Mouse (Mus musculus): ENCODE results near the gene Tnc. TPM values are rescaled to one million over a fixed set of nuclear protein-coding genes. Genes with fewer than 3 reads are reported as not detected.
"Not testable (repeated sequence)": the region's sequence is repeated elsewhere in the genome, so short reads cannot be mapped to it uniquely, and the experiment has no call there.

The Tnc gene
- polyA plus RNA-seq, 1 experiment from 2014 or later, result 2.5 TPM

- H3K4me1 ChIP-seq (replicated peaks), result no peaks in the 10 kb centered on the region
- 66% methylated on average over 5 of the region's 5 CpGs for WGBS (ENCODE audit: insufficient replicate concordance)
- H3K4me3 ChIP-seq (replicated peaks), result no peak overlapping the region
Observed at GRCm38 (mm10) chr4:63961858-63962468, 84.9 kb downstream of the Tnc start.

DNA sequence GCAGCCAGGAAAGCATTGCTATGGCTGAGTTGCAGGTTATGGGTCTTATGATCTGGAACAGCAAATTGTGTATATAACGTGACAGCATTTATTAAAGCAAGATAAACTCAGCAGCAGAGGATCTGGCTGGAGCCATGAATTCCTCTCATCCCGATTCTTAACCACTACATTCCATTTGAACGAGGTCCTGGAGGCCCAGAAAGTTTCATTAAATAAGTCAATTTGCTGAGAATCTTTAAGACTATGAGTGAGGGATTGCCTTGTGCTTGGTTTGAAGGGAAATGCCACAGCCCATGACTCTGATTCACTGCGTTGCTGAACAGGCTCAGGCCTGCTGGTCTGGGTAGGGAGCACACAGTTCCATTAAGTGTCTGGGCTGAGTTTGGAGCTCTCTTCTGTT lies 88.2 kb downstream of the Tnc start:
- Histone ChIP-seq H3K4me2 (no peak overlapping the region), H3K27ac (replicated peaks) (no peak overlapping the region), H3K27me3 (no peaks in the 10 kb centered on the region), H3K9me3 (replicated peaks) (no peaks in the 10 kb centered on the region), H3K36me3 (replicated peaks) (no peaks in the 10 kb centered on the region), H3K4me3 (replicated peaks) (no peak overlapping the region), H3K4me1 (replicated peaks) (no peaks in the 10 kb centered on the region), H3K9ac (no peak overlapping the region)
- ATAC-seq (ENCODE audit: insufficient read depth), result no peak
- 52% methylated on average over 4 of the region's 4 CpGs for WGBS (ENCODE audit: insufficient replicate concordance)

More at GRCm38 (mm10) chr4:63961858-63962468, 84.9 kb downstream of the Tnc start:
- H3K4me2 ChIP-seq, result no peak overlapping the region
- no peak for ATAC-seq (ENCODE audit: insufficient read depth)
- no peaks in the 10 kb centered on the region for H3K36me3 ChIP-seq (replicated peaks)
- no peaks in the 10 kb centered on the region for H3K9me3 ChIP-seq (replicated peaks)
- H3K27ac ChIP-seq (replicated peaks), result no peak overlapping the region
- H3K9ac ChIP-seq, result no peak overlapping the region
- no peaks in the 10 kb centered on the region for H3K27me3 ChIP-seq

DNA sequence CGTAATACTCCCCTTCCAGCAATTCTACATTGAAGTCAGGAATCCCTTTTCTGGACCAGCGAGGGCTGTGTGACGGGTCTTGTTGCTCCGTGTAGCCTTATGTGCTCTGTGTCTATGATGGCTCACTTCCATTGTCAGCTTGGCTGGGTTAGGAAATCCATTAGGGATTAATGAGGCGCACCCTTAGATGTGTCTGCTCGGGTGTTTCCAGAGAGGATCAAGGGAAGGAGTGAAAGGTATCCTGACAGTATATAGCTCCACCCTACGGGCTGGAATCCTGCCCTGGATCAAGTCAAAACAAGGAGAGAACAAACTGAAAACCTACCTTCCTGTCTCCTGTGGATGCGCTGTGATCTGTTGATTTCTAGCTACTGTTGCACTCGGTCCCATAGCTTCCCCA lies 96.8 kb downstream of the Tnc start:
- Histone ChIP-seq H3K4me1 (replicated peaks) (no peaks in the 10 kb centered on the region), H3K27me3 (no peaks in the 10 kb centered on the region), H3K27ac (replicated peaks) (no peak overlapping the region), H3K4me3 (replicated peaks) (no peak overlapping the region), H3K4me2 (no peak overlapping the region), H3K9me3 (replicated peaks) (no peaks in the 10 kb centered on the region), H3K9ac (no peak overlapping the region), H3K36me3 (replicated peaks) (no peaks in the 10 kb centered on the region)
- ATAC-seq (ENCODE audit: insufficient read depth), result no peak
- 66% methylated on average over 9 of the region's 9 CpGs for WGBS (ENCODE audit: insufficient replicate concordance)

DNA sequence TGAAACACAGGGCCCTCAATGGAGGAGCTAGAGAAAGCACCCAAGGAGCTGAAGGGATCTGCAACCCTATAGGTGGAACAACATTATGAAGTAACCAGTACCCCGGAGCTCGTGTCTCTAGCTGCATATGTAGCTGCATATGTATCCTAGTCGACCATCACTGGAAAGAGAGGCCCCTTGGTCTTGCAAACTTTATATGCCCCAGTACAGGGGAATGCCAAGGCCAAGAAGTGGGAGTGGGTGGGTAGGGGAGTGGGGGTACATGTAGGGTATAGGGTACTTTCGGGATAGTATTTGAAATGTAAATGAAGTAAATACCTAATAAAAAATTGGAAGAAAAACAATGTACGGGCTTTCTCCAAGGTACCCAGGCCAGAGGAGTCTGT lies 98.1 kb downstream of the Tnc start:
- H3K9me3 ChIP-seq (replicated peaks); H3K4me3 ChIP-seq (replicated peaks); ATAC-seq (ENCODE audit: insufficient read depth); H3K36me3 ChIP-seq (replicated peaks); H3K4me2 ChIP-seq; H3K27ac ChIP-seq (replicated peaks); H3K4me1 ChIP-seq (replicated peaks); H3K9ac ChIP-seq; H3K27me3 ChIP-seq: not testable (repeated sequence)
- whole genome bisulfite sequencing (ENCODE audit: insufficient replicate concordance), result 60% methylated on average over 5 of the region's 5 CpGs

DNA sequence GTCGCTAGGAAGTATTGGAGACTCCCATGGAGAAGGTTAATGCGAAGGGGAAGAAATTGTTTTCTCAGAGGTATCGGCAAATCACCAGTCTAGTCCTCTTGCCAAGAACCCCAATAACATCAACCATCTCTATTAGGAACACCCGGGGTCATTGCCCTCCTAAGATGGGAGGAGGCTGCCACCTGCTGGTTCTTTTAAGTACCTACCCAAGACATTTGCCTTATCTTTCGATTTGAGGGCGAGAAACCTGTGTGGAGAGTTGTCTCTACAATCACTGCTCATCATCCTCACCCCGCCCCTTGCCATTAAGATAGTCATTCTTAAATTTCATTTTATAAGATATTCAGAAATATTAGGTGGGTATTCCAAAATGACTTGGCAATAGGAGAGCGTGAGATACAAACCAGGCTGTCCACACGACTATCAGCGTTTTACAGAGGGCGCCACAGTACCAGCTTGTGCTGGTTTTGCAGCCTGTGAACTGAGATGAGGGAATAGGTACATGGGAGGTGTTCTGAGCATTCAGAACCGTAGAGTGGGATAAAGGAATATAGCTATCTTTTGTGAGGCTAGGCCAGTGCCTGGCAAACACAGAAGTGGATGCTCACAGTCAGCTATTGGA lies 98.6 kb downstream of the Tnc start:
- H3K4me1 ChIP-seq (replicated peaks), result no peaks in the 10 kb centered on the region
- H3K9me3 ChIP-seq (replicated peaks), result no peaks in the 10 kb centered on the region
- no peaks in the 10 kb centered on the region for H3K36me3 ChIP-seq (replicated peaks)
- no peak overlapping the region for H3K4me2 ChIP-seq
- no peak for ATAC-seq (ENCODE audit: insufficient read depth)
- H3K27me3 ChIP-seq, result no peaks in the 10 kb centered on the region
- H3K4me3 ChIP-seq (replicated peaks), result no peak overlapping the region
- WGBS (ENCODE audit: insufficient replicate concordance), result 33% methylated on average over 12 of the region's 12 CpGs
- no peak overlapping the region for H3K27ac ChIP-seq (replicated peaks)
- H3K9ac ChIP-seq, result no peak overlapping the region

DNA sequence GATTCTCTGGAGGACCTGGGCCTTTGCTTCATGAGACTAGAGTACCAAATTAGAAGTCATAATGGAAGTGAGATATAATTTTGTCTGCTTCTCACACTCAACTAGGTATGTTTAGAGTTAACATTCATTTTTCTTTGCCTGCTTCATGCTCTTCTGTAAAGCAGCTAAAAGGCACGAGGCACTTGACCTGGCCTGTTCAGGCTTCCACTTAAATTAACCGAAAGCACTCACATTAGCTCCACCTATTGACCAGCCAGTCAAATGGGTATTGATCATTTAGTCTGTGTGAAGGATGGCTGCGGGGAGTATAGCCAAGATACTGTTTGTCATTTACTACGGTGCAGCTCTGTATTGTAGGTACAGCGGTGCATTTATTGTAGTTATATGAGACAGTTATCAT lies 103.0 kb downstream of the Tnc start:
- no peaks in the 10 kb centered on the region for H3K36me3 ChIP-seq (replicated peaks)
- H3K9me3 ChIP-seq (replicated peaks), result no peaks in the 10 kb centered on the region
- 54% methylated on average over 5 of the region's 5 CpGs for WGBS (ENCODE audit: insufficient replicate concordance)
- H3K9ac ChIP-seq, result no peak overlapping the region
- no peak overlapping the region for H3K27ac ChIP-seq (replicated peaks)
- no peaks in the 10 kb centered on the region for H3K27me3 ChIP-seq
- H3K4me2 ChIP-seq, result no peak overlapping the region
- no peaks in the 10 kb centered on the region for H3K4me1 ChIP-seq (replicated peaks)
- ATAC-seq (ENCODE audit: insufficient read depth), result no peak
- H3K4me3 ChIP-seq (replicated peaks), result no peak overlapping the region

- no peak for ATAC-seq (ENCODE audit: insufficient read depth)
Observed at GRCm38 (mm10) chr4:63942875-63943274, 103.9 kb downstream of the Tnc start.

GRCm38 (mm10) chr4:63941420-63941819 lies 105.4 kb downstream of the Tnc start:
- Histone ChIP-seq H3K9ac (no peak overlapping the region), H3K4me1 (replicated peaks) (no peaks in the 10 kb centered on the region), H3K27me3 (no peaks in the 10 kb centered on the region), H3K4me3 (replicated peaks) (no peak overlapping the region), H3K27ac (replicated peaks) (no peak overlapping the region), H3K4me2 (no peak overlapping the region), H3K9me3 (replicated peaks) (no peaks in the 10 kb centered on the region), H3K36me3 (replicated peaks) (no peaks in the 10 kb centered on the region)
- 44% methylated on average over 2 of the region's 2 CpGs for WGBS (ENCODE audit: insufficient replicate concordance)
- ATAC-seq (ENCODE audit: insufficient read depth), result no peak

More at GRCm38 (mm10) chr4:63942875-63943274, 103.9 kb downstream of the Tnc start:
- 18% methylated on average over 3 of the region's 3 CpGs for WGBS (ENCODE audit: insufficient replicate concordance)
- no peak overlapping the region for H3K27ac ChIP-seq (replicated peaks)
- no peaks in the 10 kb centered on the region for H3K4me1 ChIP-seq (replicated peaks)
- H3K9ac ChIP-seq, result no peak overlapping the region
- H3K4me2 ChIP-seq, result no peak overlapping the region
- no peaks in the 10 kb centered on the region for H3K9me3 ChIP-seq (replicated peaks)
- H3K4me3 ChIP-seq (replicated peaks), result no peak overlapping the region
- H3K27me3 ChIP-seq, result no peaks in the 10 kb centered on the region
- H3K36me3 ChIP-seq (replicated peaks), result no peaks in the 10 kb centered on the region

GRCm38 (mm10) chr4:63939428-63939827 lies 107.4 kb downstream of the Tnc start:
- 45% methylated on average over 3 of the region's 3 CpGs for WGBS (ENCODE audit: insufficient replicate concordance)
- no peak overlapping the region for H3K4me3 ChIP-seq (replicated peaks)

DNA sequence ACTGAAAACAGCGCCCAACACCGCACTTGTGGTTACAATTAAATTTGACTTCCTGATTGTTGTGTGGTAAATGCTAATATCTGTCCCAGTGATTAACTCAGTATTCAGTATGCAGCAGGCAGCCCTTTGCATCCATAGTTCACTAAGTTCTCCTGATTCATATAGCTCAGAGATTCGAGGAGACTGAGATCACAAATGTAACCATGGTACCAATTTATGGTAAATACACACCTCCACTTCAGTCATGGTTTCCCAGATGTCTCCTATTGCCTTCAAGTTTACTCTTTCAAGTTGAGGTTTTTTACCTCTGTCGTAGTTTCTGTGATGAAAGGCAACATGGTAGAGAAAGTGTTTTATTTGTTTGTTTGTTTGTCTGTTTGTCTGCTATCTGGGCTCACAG lies 110.9 kb downstream of the Tnc start:
- no peaks in the 10 kb centered on the region for H3K27me3 ChIP-seq
- H3K9ac ChIP-seq, result no peak overlapping the region
- H3K4me2 ChIP-seq, result no peak overlapping the region
- H3K9me3 ChIP-seq (replicated peaks), result no peaks in the 10 kb centered on the region
- no peaks in the 10 kb centered on the region for H3K36me3 ChIP-seq (replicated peaks)
- ATAC-seq (ENCODE audit: insufficient read depth), result no peak
- no peak overlapping the region for H3K4me3 ChIP-seq (replicated peaks)
- H3K4me1 ChIP-seq (replicated peaks), result no peaks in the 10 kb centered on the region
- WGBS (ENCODE audit: insufficient replicate concordance), result 55% methylated on average over 4 of the region's 4 CpGs
- H3K27ac ChIP-seq (replicated peaks), result no peak overlapping the region

More at GRCm38 (mm10) chr4:63939428-63939827, 107.4 kb downstream of the Tnc start:
- Histone ChIP-seq H3K27ac (replicated peaks) (no peak overlapping the region), H3K36me3 (replicated peaks) (no peaks in the 10 kb centered on the region), H3K9me3 (replicated peaks) (no peaks in the 10 kb centered on the region), H3K27me3 (no peaks in the 10 kb centered on the region), H3K4me1 (replicated peaks) (no peaks in the 10 kb centered on the region), H3K9ac (no peak overlapping the region), H3K4me2 (no peak overlapping the region)
- ATAC-seq (ENCODE audit: insufficient read depth), result no peak

DNA sequence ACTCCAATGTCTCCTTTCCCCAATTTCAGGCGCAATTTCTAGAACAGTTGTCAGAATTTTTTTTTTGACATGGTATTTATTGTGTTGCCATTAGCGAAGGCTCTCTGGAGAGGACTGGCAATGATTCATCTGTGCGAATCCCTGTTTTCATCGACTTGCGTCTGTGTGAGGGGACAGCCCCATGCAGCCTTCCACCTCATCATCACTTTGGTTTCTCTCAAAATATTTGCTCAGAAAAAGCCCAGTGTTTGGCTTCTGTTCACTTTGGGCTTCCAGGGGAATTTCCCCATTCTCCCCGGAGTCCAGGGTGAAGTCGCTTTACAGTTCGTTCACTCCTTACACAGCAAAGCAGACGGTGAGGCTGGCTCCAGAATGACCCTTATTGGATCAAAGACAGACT lies 111.5 kb downstream of the Tnc start:
- Histone ChIP-seq H3K9ac (no peak overlapping the region), H3K4me1 (replicated peaks) (no peaks in the 10 kb centered on the region), H3K27ac (replicated peaks) (no peak overlapping the region), H3K36me3 (replicated peaks) (no peaks in the 10 kb centered on the region), H3K27me3 (no peaks in the 10 kb centered on the region), H3K4me3 (replicated peaks) (no peak overlapping the region), H3K4me2 (no peak overlapping the region), H3K9me3 (replicated peaks) (no peaks in the 10 kb centered on the region)
- 65% methylated on average over 9 of the region's 9 CpGs for WGBS (ENCODE audit: insufficient replicate concordance)
- no peak for ATAC-seq (ENCODE audit: insufficient read depth)

DNA sequence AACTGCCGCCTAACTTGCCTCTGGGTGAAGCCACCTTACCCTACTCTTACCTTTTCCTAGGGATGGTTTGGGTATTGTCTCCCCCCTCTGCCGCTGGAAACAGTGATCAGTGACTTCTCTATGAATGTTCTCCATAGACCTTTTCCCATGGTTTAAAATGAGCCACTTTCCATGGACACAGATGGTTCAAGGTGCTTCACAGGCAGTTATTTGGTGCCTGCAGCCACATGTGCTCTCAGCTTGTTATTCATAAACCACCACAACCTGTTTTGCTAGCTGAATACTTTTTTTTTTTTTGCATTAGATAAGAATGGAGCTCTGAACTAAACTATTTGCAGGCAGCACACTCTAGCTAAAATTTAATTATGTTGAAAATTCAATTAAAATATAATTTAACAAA lies 116.0 kb downstream of the Tnc start:
- WGBS (ENCODE audit: insufficient replicate concordance), result 61% methylated on average over 2 of the region's 2 CpGs
- ATAC-seq (ENCODE audit: insufficient read depth), result no peak

More for the DNA sequence above, 116.0 kb downstream of the Tnc start:
- no peaks in the 10 kb centered on the region for H3K27me3 ChIP-seq
- H3K4me1 ChIP-seq (replicated peaks), result no peaks in the 10 kb centered on the region
- H3K9me3 ChIP-seq (replicated peaks), result no peaks in the 10 kb centered on the region
- no peak overlapping the region for H3K4me2 ChIP-seq
- H3K27ac ChIP-seq (replicated peaks), result no peak overlapping the region
- H3K36me3 ChIP-seq (replicated peaks), result no peaks in the 10 kb centered on the region
- no peak overlapping the region for H3K4me3 ChIP-seq (replicated peaks)
- H3K9ac ChIP-seq, result no peak overlapping the region

All from liver, embryonic 15.5 days (tissue).